Mouse (Mus musculus) heart, adult 2 months (tissue): ENCODE results near the gene Kdm7a.

ENCODE experiments used
- CTCF ChIP-seq: fragments of 200-600 bp; IDR thresholded peaks from 2 replicates; pipeline ENCODE4 v1.8.1; 2022; ENCODE audit warnings: antibody characterized with exemption, mild to moderate bottlenecking, moderate library complexity
- EP300 ChIP-seq: fragments of 200-500 bp; IDR thresholded peaks from 2 replicates; pipeline ENCODE4 v1.6.1; 2011; ENCODE audit warnings: low read depth, low read length, control low read depth; ENCODE audit not compliant: insufficient read depth

GRCm38 (mm10) chr6:39124719-39125118 lies 81.9 kb downstream of the Kdm7a start:
- TF ChIP-seq CTCF, result no peak
- TF ChIP-seq EP300, result no peak
